10 mouse cellular contexts compared by ENCODE assay signal in the genomic region with DNA sequence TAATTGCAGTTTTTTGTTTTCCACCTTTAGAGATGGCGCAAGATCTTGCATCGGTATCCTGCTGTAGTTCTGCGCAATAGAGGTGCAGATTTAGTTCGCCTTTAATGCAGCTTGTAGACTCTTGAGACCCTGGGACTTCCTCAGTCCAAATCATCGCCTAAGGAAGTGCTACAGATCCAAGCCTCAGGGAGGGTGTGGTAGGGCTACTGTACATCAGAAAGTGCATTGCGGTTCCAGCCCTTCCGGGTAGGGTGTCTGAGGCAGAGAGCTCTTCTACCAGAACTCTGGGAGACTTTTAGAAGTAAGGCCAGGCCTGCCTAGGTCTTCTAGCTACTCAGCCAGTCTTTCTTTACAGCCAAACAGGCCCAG. TPM values are rescaled to one million over a fixed set of nuclear protein-coding genes. Genes with fewer than 3 reads are reported as not detected.
DNase-seq lines count a peak whose midpoint lies in the region; ATAC-seq lines count a peak whose summit lies in the region.
"Had no signal": no experiment of that assay in that cellular context is flagged by ENCODE, and none has a peak within 500 bp of the region (broad histone marks: within the 10 kb centered on the region; RNA-seq: fewer than 3 reads in every experiment).

No protein-coding gene starts in this region.

- no peaks in the 10 kb centered on the region for H3K9me3 ChIP-seq in heart, embryonic 15.5 days (replicated peaks)
- no peaks in the 10 kb centered on the region for H3K9me3 ChIP-seq in hindbrain, embryonic 11.5 days (ENCODE audit: control insufficient read depth, low read length)
- no peaks in the 10 kb centered on the region for H3K9me3 ChIP-seq in midbrain, embryonic 12.5 days

- no peak for DNase-seq in heart, adult 11 months
- DNase-seq in hindbrain, embryonic 11.5 days (ENCODE audit: low spot score), result no peak
- DNase-seq in adrenal gland, postnatal 14 days, result no peak
- no peak for DNase-seq in left cerebral cortex, adult 18-20 months (ENCODE audit: low spot score in 2 of 2)
- no peak for DNase-seq in adrenal gland, adult 2 months

- H3K4me3 ChIP-seq in heart, embryonic 15.5 days, result peak overlapping the region; percentile 52
- peak overlapping the region; percentile 37 for H3K4me3 ChIP-seq in brown adipose tissue, adult 24 weeks (ENCODE audit: insufficient read depth, low read depth, low read length)
- peak overlapping the region; percentile 35 for H3K4me3 ChIP-seq in hindbrain, embryonic 11.5 days (ENCODE audit: low read depth, low read length)
- peak overlapping the region; percentile 45 for H3K4me3 ChIP-seq in midbrain, embryonic 12.5 days

- no peaks in the 10 kb centered on the region for H3K36me3 ChIP-seq in heart, embryonic 15.5 days
- H3K36me3 ChIP-seq in hindbrain, embryonic 11.5 days (ENCODE audit: control insufficient read depth, insufficient read depth, low read length), result no peaks in the 10 kb centered on the region
- no peaks in the 10 kb centered on the region for H3K36me3 ChIP-seq in midbrain, embryonic 12.5 days
- H3K36me3 ChIP-seq: G1E had no signal

- H3K27me3 ChIP-seq in heart, embryonic 15.5 days, result peaks cover 43% of the 10 kb centered on the region
- H3K27me3 ChIP-seq in hindbrain, embryonic 11.5 days (ENCODE audit: control insufficient read depth, insufficient read depth, low read length), result peaks cover 42% of the 10 kb centered on the region
- H3K27me3 ChIP-seq in midbrain, embryonic 12.5 days, result peaks cover 51% of the 10 kb centered on the region

- H3K4me1 ChIP-seq in heart, embryonic 15.5 days (replicated peaks), result peaks cover 25% of the 10 kb centered on the region
- H3K4me1 ChIP-seq in brown adipose tissue, adult 24 weeks (ENCODE audit: control insufficient read depth, insufficient read depth, insufficient read length, low read length), result no peaks in the 10 kb centered on the region
- no peaks in the 10 kb centered on the region for H3K4me1 ChIP-seq in hindbrain, embryonic 11.5 days (replicated peaks; ENCODE audit: control insufficient read depth, insufficient read depth, low read length)
- H3K4me1 ChIP-seq in midbrain, embryonic 12.5 days, result peaks cover 22% of the 10 kb centered on the region

- no peak overlapping the region for H3K27ac ChIP-seq in heart, embryonic 15.5 days
- H3K27ac ChIP-seq in brown adipose tissue, adult 24 weeks (replicated peaks; ENCODE audit: low read depth, low read length), result no peak overlapping the region
- H3K27ac ChIP-seq in hindbrain, embryonic 11.5 days (ENCODE audit: low read depth, low read length), result no peak overlapping the region
- H3K27ac ChIP-seq in midbrain, embryonic 12.5 days (replicated peaks), result no peak overlapping the region

- H3K9ac ChIP-seq in heart, embryonic 15.5 days, result peak overlapping the region; percentile 45; the same call in 1 of the 2 replicates
- peak overlapping the region; percentile 1; the same call in 1 of the 2 replicates for H3K9ac ChIP-seq in hindbrain, embryonic 11.5 days (ENCODE audit: low read depth, low read length)
- H3K9ac ChIP-seq in midbrain, embryonic 12.5 days (replicated peaks), result peak overlapping the region; percentile 48

- WGBS in heart, embryonic 15.5 days, result 3% methylated on average over 7 of the region's 7 CpGs
- WGBS in hindbrain, embryonic 11.5 days, result 4% methylated on average over 7 of the region's 7 CpGs
- WGBS in midbrain, embryonic 12.5 days, result 3% methylated on average over 7 of the region's 7 CpGs

- no peak for ATAC-seq in heart, embryonic 15.5 days (replicated peaks; ENCODE audit: insufficient number of reproducible peaks, insufficient read depth, low FRiP score, low read depth)
- peak; percentile 73 for ATAC-seq in hindbrain, embryonic 11.5 days (ENCODE audit: low FRiP score)
- peak; percentile 60 for ATAC-seq in midbrain, embryonic 12.5 days (ENCODE audit: low FRiP score, low read depth)

- peak overlapping the region; percentile 81 for H3K4me2 ChIP-seq in heart, embryonic 15.5 days
- H3K4me2 ChIP-seq in hindbrain, embryonic 11.5 days (replicated peaks; ENCODE audit: low read depth, low read length), result peak overlapping the region; percentile 59
- H3K4me2 ChIP-seq in midbrain, embryonic 12.5 days (replicated peaks), result peak overlapping the region; percentile 72

RNA-seq across cellular contexts. Expression of a gene that starts 15.2 kb away (rescaled TPM):
- 16.6 and 25.5 TPM in 2 replicates for polyA plus RNA-seq in heart, embryonic 15.5 days (2015; fragmentation: Nextera tagmentation; extraction: Ambion mirVana)
- polyA plus RNA-seq in brown adipose tissue, adult 24 weeks (2012; ENCODE audit: insufficient read depth, insufficient read length, missing spikeins), result 1.3 and 3.8 TPM in 2 replicates
- 9.9 and 13.6 TPM in 2 replicates for polyA plus RNA-seq in hindbrain, embryonic 11.5 days (2014; fragmentation: Nextera tagmentation; extraction: Ambion mirVana)
- 18.4 and 21.3 TPM in 2 replicates for polyA plus RNA-seq in midbrain, embryonic 12.5 days (2016; fragmentation: Nextera tagmentation; extraction: Ambion mirVana)
- total RNA-seq in adrenal gland, postnatal 14 days (2021), result 3.6 and 6.3 TPM in 2 replicates
- 1 to 10 TPM; 3.0 to 3.5 TPM for total RNA-seq in left cerebral cortex, adult 18-20 months (2021)
- 1 to 10 TPM; 2.7 to 4.8 TPM for total RNA-seq in adrenal gland, adult 2 months (2021)
- 3.5 and 9.3 TPM in 2 replicates for polyA plus RNA-seq in adrenal gland, adult 2 months (2012; rRNA removed)
- total RNA-seq: G1E; liver, adult 2 months had no signal
- polyA plus RNA-seq: G1E; liver, adult 2 months had no signal
